Mouse (Mus musculus): ENCODE measurements around the gene Ripor3. TPM values are rescaled to one million over a fixed set of nuclear protein-coding genes. Genes with fewer than 3 reads are reported as not detected.

The Ripor3 gene
- polyA plus RNA-seq, 2 experiments = 5.3 to 21.0 TPM

GRCm38 (mm10) chr2:168005616-168006015 is 4.8 kb downstream of the Ripor3 start:
- DNase-seq (ENCODE audit: low spot score) (no peak), ATAC-seq (ENCODE audit: low FRiP score, low read depth) (no peak)
- no peak overlapping the region for H3K4me3 ChIP-seq (replicated peaks; ENCODE audit: low read length)
- no peak overlapping the region for H3K9ac ChIP-seq (ENCODE audit: low read depth, low read length, severe bottlenecking)
- peaks cover 9% of the 10 kb centered on the region for H3K4me1 ChIP-seq (ENCODE audit: control insufficient read depth, insufficient read depth, low read length)
- H3K9me3 ChIP-seq (ENCODE audit: control insufficient read depth, low read length) = peaks cover 2% of the 10 kb centered on the region; the same call in 1 of the 2 replicates
- WGBS = 32% methylated on average over 3 of the region's 3 CpGs
- H3K36me3 ChIP-seq (ENCODE audit: control insufficient read depth, insufficient read depth, low read length) = no peaks in the 10 kb centered on the region
- H3K27me3 ChIP-seq (ENCODE audit: control insufficient read depth, insufficient read depth, low read length) = no peaks in the 10 kb centered on the region
- H3K27ac ChIP-seq (replicated peaks; ENCODE audit: low read depth, low read length) = no peak overlapping the region
- TF ChIP-seq POLR2A (IDR thresholded peaks at IDR 0.05; ENCODE audit: borderline replicate concordance, extremely low read depth, insufficient read depth, insufficient read length) = no peak
- no peak overlapping the region for H3K4me2 ChIP-seq (replicated peaks; ENCODE audit: low read depth, low read length, severe bottlenecking)

DNA sequence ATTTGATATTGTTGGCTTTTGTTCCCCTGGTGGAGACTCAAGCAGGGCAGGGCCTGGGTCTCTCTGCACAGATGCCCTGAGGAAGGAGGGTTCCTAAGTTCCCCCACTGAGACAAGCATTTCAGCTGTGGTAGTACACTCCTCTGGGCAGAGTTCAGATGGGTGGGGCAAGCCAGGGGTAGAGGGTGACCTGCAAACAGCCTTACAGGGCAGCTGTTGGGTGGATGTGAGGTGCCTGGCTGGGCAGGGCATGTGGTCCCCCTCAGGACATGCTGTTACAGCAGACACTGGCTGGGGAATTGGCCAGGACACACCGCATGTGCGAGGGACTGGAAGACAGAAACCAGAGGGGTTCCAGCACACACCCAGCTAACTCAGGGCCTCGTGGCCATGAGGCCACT is 5.4 kb downstream of the Ripor3 start:
- no peak overlapping the region for H3K27ac ChIP-seq (replicated peaks; ENCODE audit: low read depth, low read length)

GRCm38 (mm10) chr2:168004369-168004768 is 6.0 kb downstream of the Ripor3 start:
- ATAC-seq (ENCODE audit: low FRiP score, low read depth) (no peak), DNase-seq (ENCODE audit: low spot score) (no peak)
- Histone ChIP-seq H3K27ac (replicated peaks; ENCODE audit: low read depth, low read length) (no peak overlapping the region), H3K9ac (ENCODE audit: low read depth, low read length, severe bottlenecking) (no peak overlapping the region), H3K4me3 (replicated peaks; ENCODE audit: low read length) (no peak overlapping the region), H3K9me3 (ENCODE audit: control insufficient read depth, low read length) (peaks cover 6% of the 10 kb centered on the region; the same call in 1 of the 2 replicates), H3K4me1 (ENCODE audit: control insufficient read depth, insufficient read depth, low read length) (no peaks in the 10 kb centered on the region), H3K27me3 (ENCODE audit: control insufficient read depth, insufficient read depth, low read length) (no peaks in the 10 kb centered on the region), H3K4me2 (replicated peaks; ENCODE audit: low read depth, low read length, severe bottlenecking) (no peak overlapping the region), H3K36me3 (ENCODE audit: control insufficient read depth, insufficient read depth, low read length) (no peaks in the 10 kb centered on the region)
- no peak for TF ChIP-seq POLR2A (IDR thresholded peaks at IDR 0.05; ENCODE audit: borderline replicate concordance, extremely low read depth, insufficient read depth, insufficient read length)
- WGBS = 48% methylated on average over 2 of the region's 2 CpGs

More for the DNA sequence above, 5.4 kb downstream of the Ripor3 start:
- Histone ChIP-seq H3K4me1 (ENCODE audit: control insufficient read depth, insufficient read depth, low read length) (peaks cover 3% of the 10 kb centered on the region; the same call in 1 of the 2 replicates), H3K9ac (ENCODE audit: low read depth, low read length, severe bottlenecking) (no peak overlapping the region), H3K36me3 (ENCODE audit: control insufficient read depth, insufficient read depth, low read length) (no peaks in the 10 kb centered on the region), H3K9me3 (ENCODE audit: control insufficient read depth, low read length) (peaks cover 6% of the 10 kb centered on the region; the same call in 1 of the 2 replicates), H3K4me2 (replicated peaks; ENCODE audit: low read depth, low read length, severe bottlenecking) (no peak overlapping the region), H3K27me3 (ENCODE audit: control insufficient read depth, insufficient read depth, low read length) (no peaks in the 10 kb centered on the region), H3K4me3 (replicated peaks; ENCODE audit: low read length) (no peak overlapping the region)
- no peak for TF ChIP-seq POLR2A (IDR thresholded peaks at IDR 0.05; ENCODE audit: borderline replicate concordance, extremely low read depth, insufficient read depth, insufficient read length)
- DNase-seq (ENCODE audit: low spot score) (no peak), ATAC-seq (ENCODE audit: low FRiP score, low read depth) (no peak)
- 57% methylated on average over 3 of the region's 3 CpGs for WGBS

DNA sequence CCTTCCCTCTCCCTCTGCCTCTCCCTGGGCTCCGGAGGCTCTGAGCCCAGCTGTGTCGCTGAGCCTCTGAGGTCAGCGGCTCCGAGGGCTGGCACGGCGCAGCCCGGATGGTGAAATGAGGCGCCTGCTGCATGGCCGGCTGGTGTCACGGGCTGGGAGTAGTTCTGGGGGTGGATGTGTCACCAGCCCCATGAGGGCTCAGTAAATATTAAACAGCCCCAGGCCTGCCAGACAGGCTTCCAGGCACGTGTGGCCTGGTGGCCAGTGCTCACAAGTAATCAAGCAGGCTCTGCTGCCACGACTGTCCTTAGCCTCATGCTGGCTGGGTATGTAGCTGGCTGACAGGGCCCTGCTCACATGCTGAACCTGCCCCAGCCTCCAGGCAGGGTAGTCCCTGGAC is 7.0 kb downstream of the Ripor3 start:
- H3K4me2 ChIP-seq (replicated peaks; ENCODE audit: low read depth, low read length, severe bottlenecking) = no peak overlapping the region
- no peak for DNase-seq (ENCODE audit: low spot score)
- ATAC-seq (ENCODE audit: low FRiP score, low read depth) = no peak
- H3K27me3 ChIP-seq (ENCODE audit: control insufficient read depth, insufficient read depth, low read length) = no peaks in the 10 kb centered on the region
- TF ChIP-seq POLR2A (IDR thresholded peaks at IDR 0.05; ENCODE audit: borderline replicate concordance, extremely low read depth, insufficient read depth, insufficient read length) = no peak
- no peaks in the 10 kb centered on the region for H3K36me3 ChIP-seq (ENCODE audit: control insufficient read depth, insufficient read depth, low read length)
- no peak overlapping the region for H3K9ac ChIP-seq (ENCODE audit: low read depth, low read length, severe bottlenecking)
- H3K4me3 ChIP-seq (replicated peaks; ENCODE audit: low read length) = no peak overlapping the region
- H3K27ac ChIP-seq (replicated peaks; ENCODE audit: low read depth, low read length) = no peak overlapping the region
- H3K9me3 ChIP-seq (ENCODE audit: control insufficient read depth, low read length) = peaks cover 6% of the 10 kb centered on the region; the same call in 1 of the 2 replicates
- 31% methylated on average over 11 of the region's 12 CpGs for WGBS
- H3K4me1 ChIP-seq (ENCODE audit: control insufficient read depth, insufficient read depth, low read length) = no peaks in the 10 kb centered on the region

GRCm38 (mm10) chr2:168002884-168003283 is 7.5 kb downstream of the Ripor3 start:
- WGBS = 69% methylated on average over 2 of the region's 2 CpGs
- no peaks in the 10 kb centered on the region for H3K27me3 ChIP-seq (ENCODE audit: control insufficient read depth, insufficient read depth, low read length)
- no peak overlapping the region for H3K27ac ChIP-seq (replicated peaks; ENCODE audit: low read depth, low read length)
- H3K36me3 ChIP-seq (ENCODE audit: control insufficient read depth, insufficient read depth, low read length) = no peaks in the 10 kb centered on the region
- H3K9me3 ChIP-seq (ENCODE audit: control insufficient read depth, low read length) = peaks cover 6% of the 10 kb centered on the region; the same call in 1 of the 2 replicates
- H3K9ac ChIP-seq (ENCODE audit: low read depth, low read length, severe bottlenecking) = no peak overlapping the region
- TF ChIP-seq POLR2A (IDR thresholded peaks at IDR 0.05; ENCODE audit: borderline replicate concordance, extremely low read depth, insufficient read depth, insufficient read length) = no peak
- no peak overlapping the region for H3K4me2 ChIP-seq (replicated peaks; ENCODE audit: low read depth, low read length, severe bottlenecking)
- DNase-seq (ENCODE audit: low spot score) = no peak
- no peak overlapping the region for H3K4me3 ChIP-seq (replicated peaks; ENCODE audit: low read length)
- no peak for ATAC-seq (ENCODE audit: low FRiP score, low read depth)
- H3K4me1 ChIP-seq (ENCODE audit: control insufficient read depth, insufficient read depth, low read length) = no peaks in the 10 kb centered on the region

DNA sequence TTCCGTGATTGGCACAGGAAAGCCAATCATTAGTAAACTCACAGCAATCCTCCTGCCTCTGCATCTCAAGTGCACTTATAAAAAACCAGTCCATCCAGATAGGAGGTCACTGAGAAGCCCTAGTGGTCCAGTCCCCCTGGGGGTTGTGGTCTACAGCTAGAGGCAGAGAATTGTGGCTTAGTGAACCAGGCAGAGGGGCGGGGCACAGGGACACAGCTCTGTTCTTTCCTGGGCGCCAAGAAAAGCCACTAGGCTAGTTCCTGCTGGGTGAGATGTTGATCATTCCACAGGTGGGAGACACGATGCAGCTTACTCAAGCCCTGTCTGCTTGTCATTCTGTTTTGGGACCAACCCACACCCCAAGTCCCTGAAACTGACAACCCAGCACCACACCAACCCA is 8.2 kb downstream of the Ripor3 start:
- no peak for TF ChIP-seq POLR2A (IDR thresholded peaks at IDR 0.05; ENCODE audit: borderline replicate concordance, extremely low read depth, insufficient read depth, insufficient read length)
- 54% methylated on average over 4 of the region's 4 CpGs for WGBS

More for the DNA sequence above, 8.2 kb downstream of the Ripor3 start:
- no peaks in the 10 kb centered on the region for H3K4me1 ChIP-seq (ENCODE audit: control insufficient read depth, insufficient read depth, low read length)
- no peak overlapping the region for H3K27ac ChIP-seq (replicated peaks; ENCODE audit: low read depth, low read length)
- no peak overlapping the region for H3K9ac ChIP-seq (ENCODE audit: low read depth, low read length, severe bottlenecking)
- H3K9me3 ChIP-seq (ENCODE audit: control insufficient read depth, low read length) = peaks cover 6% of the 10 kb centered on the region; the same call in 1 of the 2 replicates
- ATAC-seq (ENCODE audit: low FRiP score, low read depth) (no peak), DNase-seq (ENCODE audit: low spot score) (no peak)
- H3K27me3 ChIP-seq (ENCODE audit: control insufficient read depth, insufficient read depth, low read length) = no peaks in the 10 kb centered on the region
- no peak overlapping the region for H3K4me3 ChIP-seq (replicated peaks; ENCODE audit: low read length)
- H3K36me3 ChIP-seq (ENCODE audit: control insufficient read depth, insufficient read depth, low read length) = no peaks in the 10 kb centered on the region
- H3K4me2 ChIP-seq (replicated peaks; ENCODE audit: low read depth, low read length, severe bottlenecking) = no peak overlapping the region

Data from limb, embryonic 14.5 days (tissue).